Mouse (Mus musculus) embryonic stem cell, embryonic (primary cell): Measurements from ENCODE around the gene Sco1.

Source experiments
- CTCF ChIA-PET, 4 experiments: fragments of 300-600 bp in 2 of 4; fragments of 350-600 bp in 2 of 4; sonication (Branson Sonifier 250); formaldehyde crosslinking; loops; one replicate each; lab custom pipeline; 2022; ENCODE audit warnings: inconsistent platforms in 2 of 4; lab: Charles Lee
- POLR2A ChIA-PET, 4 experiments: fragments of 300-600 bp in 2 of 4; fragments of 350-600 bp in 2 of 4; sonication (Branson Sonifier 250); formaldehyde crosslinking; loops; one replicate each; lab custom pipeline; 2022; ENCODE audit warnings: antibody characterized with exemption in 4 of 4, inconsistent platforms in 1 of 4; lab: Charles Lee

Sco1 gene

GRCm38 (mm10) chr11:67031603-67031915 is 20.9 kb upstream of the Sco1 start:
- ChIA-PET CTCF (interaction anchor here in 3 of 4 experiments (0.5 to 2.0 kb wide), 16 partner anchors 8 to 1719 kb away, joined by 3 to 10 read pairs (median 3); partner anchors contain the start of genes Adprm (in 1 of the 3) and Sco1 (in 1 of the 3)), POLR2A (interaction anchor here in 2 of 4 experiments (0.5 to 1.9 kb wide), 7 partner anchors 8 to 73 kb away, joined by 3 to 13 read pairs (median 3); no protein-coding TSS in a partner anchor)

DNA sequence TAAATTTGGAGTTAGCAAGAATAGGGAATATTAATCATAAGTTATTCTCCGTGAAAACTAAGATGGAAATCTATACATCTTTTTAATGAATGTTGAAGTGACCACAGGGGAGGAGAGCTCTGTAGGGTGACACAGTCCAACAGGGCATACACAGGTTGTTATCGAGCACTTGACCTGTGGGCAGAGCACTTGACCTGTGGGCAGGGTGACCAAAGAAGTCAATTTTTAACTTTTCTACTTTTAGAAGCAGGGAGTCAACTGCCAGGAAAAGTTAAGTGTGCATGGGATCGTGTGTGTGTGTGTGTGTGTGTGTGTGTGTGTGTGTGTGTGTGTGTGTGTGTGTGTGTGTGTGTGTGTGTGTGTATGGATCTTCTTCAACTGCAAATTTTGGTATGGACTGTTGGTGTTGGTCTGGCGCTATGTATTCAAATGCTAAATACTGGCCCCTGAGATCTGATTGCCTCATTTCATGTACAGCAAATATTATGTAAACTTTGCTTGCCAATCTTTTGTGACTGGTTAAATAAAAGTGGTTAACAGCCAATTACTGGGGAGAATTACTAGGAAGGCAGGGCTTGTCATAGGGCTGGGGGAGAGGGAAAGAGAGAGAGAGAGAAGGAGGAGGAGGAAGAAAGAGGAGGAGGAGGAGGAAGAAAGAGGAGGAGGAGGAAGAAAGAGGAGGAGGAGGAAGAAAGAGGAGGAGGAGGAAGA is 17.5 kb upstream of the Sco1 start:
- POLR2A ChIA-PET, result interaction anchor here in 1 of 4 experiments (0.6 to 1.8 kb wide), 4 partner anchors 10 to 17 kb away, joined by 3 to 5 read pairs (median 3); no protein-coding TSS in a partner anchor

GRCm38 (mm10) chr11:67036229-67036628 is 16.2 kb upstream of the Sco1 start:
- ChIA-PET POLR2A (interaction anchor here in 1 of 4 experiments (1.0 to 1.3 kb wide), 2 partner anchors 11 to 13 kb away, joined by 3 read pairs; no protein-coding TSS in a partner anchor), CTCF (no interaction called here)

More for the DNA sequence above, 17.5 kb upstream of the Sco1 start:
- CTCF ChIA-PET, result no interaction called here

GRCm38 (mm10) chr11:67036892-67037291 is 15.6 kb upstream of the Sco1 start:
- POLR2A ChIA-PET, result interaction anchor here in 1 of 4 experiments (10.0 kb wide), 1 partner anchor 12 kb away, joined by 68 read pairs; the partner anchor contains the start of gene Tmem220
- CTCF ChIA-PET, result interaction anchor here in 1 of 4 experiments (3.2 kb wide), 1 partner anchor 16 kb away, joined by 12 read pairs; the partner anchor contains the start of genes Adprm and Sco1

GRCm38 (mm10) chr11:67039799-67040198 is 12.7 kb upstream of the Sco1 start:
- POLR2A ChIA-PET, result interaction anchor here (0.7 to 10.0 kb wide), 14 partner anchors 8 to 134 kb away, joined by 3 to 68 read pairs (median 5); partner anchors contain the start of genes Adprm (in 3 of the 4), Sco1 (in 3 of the 4) and Tmem220 (in 1 of the 4)
- CTCF ChIA-PET, result interaction anchor here (0.5 to 3.2 kb wide), 24 partner anchors 8 to 527 kb away, joined by 3 to 12 read pairs (median 4); partner anchors contain the start of genes Adprm (in 2 of the 4) and Sco1 (in 2 of the 4)

DNA sequence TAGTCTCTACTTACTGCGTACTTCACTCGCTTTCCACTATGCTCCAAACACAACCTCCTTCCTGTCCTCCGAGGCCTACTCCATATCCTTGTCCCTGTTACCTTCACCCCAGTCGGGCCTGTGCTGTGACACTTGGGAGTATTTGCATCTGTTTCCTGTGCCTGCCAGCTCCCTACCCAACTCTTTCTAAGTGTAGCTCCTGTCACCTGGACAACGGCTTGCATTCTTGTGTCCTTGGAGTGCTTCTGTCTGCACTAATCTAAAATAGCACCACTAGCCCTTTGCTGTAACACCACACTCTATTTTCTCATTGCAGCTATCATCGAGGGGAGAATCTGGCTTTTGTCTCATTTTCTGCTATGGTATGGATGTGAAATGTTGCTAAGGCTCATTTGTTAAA is 12.0 kb upstream of the Sco1 start:
- CTCF ChIA-PET, result interaction anchor here in 3 of 4 experiments (0.6 to 2.1 kb wide), 9 partner anchors 8 to 333 kb away, joined by 3 to 10 read pairs (median 6); no protein-coding TSS in a partner anchor
- POLR2A ChIA-PET, result interaction anchor here in 2 of 4 experiments (0.7 to 10.0 kb wide), 8 partner anchors 8 to 134 kb away, joined by 3 to 68 read pairs (median 12); partner anchors contain the start of genes Adprm (in 2 of the 2), Sco1 (in 2 of the 2) and Tmem220 (in 1 of the 2)

- ChIA-PET CTCF (interaction anchor here (0.6 to 2.0 kb wide), 21 partner anchors 9 to 302 kb away, joined by 3 to 8 read pairs (median 3); partner anchors contain the start of genes Adprm (in 3 of the 4) and Sco1 (in 3 of the 4)), POLR2A (interaction anchor here (0.9 to 10.0 kb wide), 24 partner anchors 9 to 131 kb away, joined by 3 to 68 read pairs (median 4); partner anchors contain the start of genes Adprm (in 4 of the 4), Sco1 (in 4 of the 4), Tmem220 (in 2 of the 4) and Pirt (in 1 of the 4))
Observed at GRCm38 (mm10) chr11:67043007-67043406, 9.5 kb upstream of the Sco1 start.

GRCm38 (mm10) chr11:67044959-67045358 is 7.5 kb upstream of the Sco1 start:
- CTCF ChIA-PET, result interaction anchor here in 1 of 4 experiments (1.5 to 1.7 kb wide), 2 partner anchors 8 to 65 kb away, joined by 3 to 6 read pairs; partner anchors contain the start of genes Adprm and Sco1
- POLR2A ChIA-PET, result interaction anchor here in 2 of 4 experiments (1.2 to 10.0 kb wide), 6 partner anchors 9 to 125 kb away, joined by 3 to 68 read pairs (median 14); partner anchors contain the start of genes Tmem220 (in 2 of the 2), Adprm (in 1 of the 2) and Sco1 (in 1 of the 2)

DNA sequence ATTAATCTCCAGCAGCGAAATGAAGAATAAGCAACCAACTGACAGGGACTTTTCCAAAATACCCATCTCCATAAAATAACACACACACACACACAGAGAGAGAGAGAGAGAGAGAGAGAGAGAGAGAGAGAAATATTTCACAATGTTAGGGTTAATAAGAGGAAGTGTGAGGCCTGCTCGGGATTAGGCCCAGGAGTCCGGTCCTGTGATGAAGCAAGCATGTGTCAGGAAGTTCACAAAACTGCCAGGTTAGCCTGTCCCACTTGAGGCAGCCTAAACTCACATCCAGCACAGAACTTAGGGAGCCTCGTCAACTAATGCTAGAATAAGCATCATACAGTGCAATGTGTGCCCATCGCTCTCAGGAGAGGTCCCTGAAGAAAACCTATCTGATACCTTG is 5.3 kb upstream of the Sco1 start:
- POLR2A ChIA-PET, result interaction anchor here in 3 of 4 experiments (0.6 to 1.9 kb wide), 6 partner anchors 7 to 128 kb away, joined by 3 to 9 read pairs (median 4); no protein-coding TSS in a partner anchor
- CTCF ChIA-PET, result interaction anchor here in 3 of 4 experiments (0.8 to 2.0 kb wide), 3 partner anchors 8 to 65 kb away, joined by 3 to 8 read pairs (median 4); no protein-coding TSS in a partner anchor

DNA sequence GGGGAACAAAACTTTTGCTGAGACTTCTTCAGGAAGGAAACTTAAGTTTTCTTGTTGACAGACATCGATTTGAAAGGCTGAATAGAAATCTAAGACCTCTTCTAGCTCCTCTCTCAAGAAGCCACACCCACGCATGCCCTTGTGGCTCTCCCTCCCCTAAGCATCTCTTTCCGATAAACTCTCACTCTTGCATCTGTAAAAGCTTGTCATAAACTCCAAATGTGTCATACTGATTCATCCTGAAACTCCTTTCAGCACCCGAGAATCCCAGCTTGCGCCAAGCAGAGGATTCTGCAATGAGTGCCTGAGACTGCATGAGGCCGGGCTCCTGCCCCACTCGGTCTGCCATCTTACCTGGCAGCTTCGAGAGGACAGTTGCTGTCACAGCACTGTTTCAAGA is 4.0 kb upstream of the Sco1 start:
- CTCF ChIA-PET, result interaction anchor here (0.5 to 2.0 kb wide), 11 partner anchors 9 to 709 kb away, joined by 3 to 8 read pairs (median 4); no protein-coding TSS in a partner anchor

DNA sequence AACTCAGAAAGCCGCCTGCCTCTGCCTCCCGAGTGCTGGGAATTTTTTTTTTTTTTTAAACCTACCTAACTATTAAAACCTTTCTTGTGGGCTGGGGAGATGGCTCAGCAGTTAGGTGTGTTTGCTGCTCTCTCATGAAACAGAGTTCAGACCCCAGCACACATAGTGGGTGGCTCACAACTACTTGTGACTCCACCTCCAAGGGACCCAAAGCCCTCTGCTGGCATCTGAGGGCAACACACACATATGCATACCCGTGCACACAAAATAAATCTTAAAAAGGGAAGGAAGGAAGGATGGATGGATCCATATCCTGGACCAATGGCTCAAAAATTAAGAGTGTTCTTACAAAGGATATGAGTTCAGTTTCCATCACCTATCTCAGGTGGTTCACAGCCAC is 3.2 kb upstream of the Sco1 start:
- POLR2A ChIA-PET, result interaction anchor here (0.6 to 2.2 kb wide), 8 partner anchors 8 to 916 kb away, joined by 3 to 14 read pairs (median 4); partner anchors contain the start of gene Cfap52 (in 1 of the 4)

More for the DNA sequence above, 4.0 kb upstream of the Sco1 start:
- POLR2A ChIA-PET, result interaction anchor here (0.6 to 1.9 kb wide), 14 partner anchors 9 to 459 kb away, joined by 3 to 9 read pairs (median 4); no protein-coding TSS in a partner anchor

GRCm38 (mm10) chr11:67051676-67052320 is 672 bp upstream of the Sco1 start:
- CTCF ChIA-PET, result interaction anchor here in 3 of 4 experiments (1.0 to 2.0 kb wide), 9 partner anchors 9 to 67 kb away, joined by 3 to 12 read pairs (median 5); no protein-coding TSS in a partner anchor
- POLR2A ChIA-PET, result interaction anchor here (0.5 to 4.5 kb wide), 31 partner anchors 9 to 1262 kb away, joined by 3 to 53 read pairs (median 6); partner anchors contain the start of gene Tmem220 (in 1 of the 4)

More for the DNA sequence above, 3.2 kb upstream of the Sco1 start:
- CTCF ChIA-PET, result interaction anchor here in 3 of 4 experiments (0.7 to 2.0 kb wide), 4 partner anchors 9 to 52 kb away, joined by 3 to 8 read pairs (median 6); no protein-coding TSS in a partner anchor

DNA sequence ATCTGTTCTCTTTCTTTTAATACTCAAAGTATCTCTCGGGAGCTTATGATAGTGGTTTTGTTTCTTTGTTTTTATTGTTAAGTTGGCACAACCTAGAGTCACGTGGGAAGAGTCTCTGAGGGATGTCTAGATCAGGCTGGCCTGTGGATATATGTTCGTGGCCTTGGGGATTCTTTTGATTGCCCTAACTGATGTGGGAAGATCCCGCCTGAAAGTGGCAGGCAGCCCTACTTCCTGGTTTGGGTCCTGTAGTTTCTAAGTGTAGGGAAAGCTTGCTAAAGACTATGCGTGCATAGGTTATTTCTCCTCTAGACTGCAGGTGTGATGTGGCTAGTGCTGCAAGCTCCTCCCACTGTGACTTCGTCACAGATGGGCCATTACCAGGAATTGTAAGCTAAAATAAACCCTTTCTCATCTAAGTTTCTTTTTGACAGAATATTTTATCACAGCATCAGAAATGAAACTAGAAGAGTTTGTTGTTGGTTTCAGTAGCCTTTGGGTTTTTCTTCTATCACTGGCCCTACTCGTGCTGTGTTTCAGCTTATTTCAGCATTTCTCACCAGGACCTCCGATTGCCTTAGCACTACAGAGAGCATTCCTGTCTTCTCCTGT is 2.4 kb downstream of the Sco1 start:
- ChIA-PET CTCF (interaction anchor here in 1 of 4 experiments (0.8 kb wide), 1 partner anchor 26 kb away, joined by 3 read pairs; no protein-coding TSS in a partner anchor), POLR2A (interaction anchor here in 1 of 4 experiments (1.4 to 4.5 kb wide), 3 partner anchors 9 to 29 kb away, joined by 3 to 53 read pairs (median 3); no protein-coding TSS in a partner anchor)

- ChIA-PET POLR2A (interaction anchor here in 2 of 4 experiments (1.2 to 1.7 kb wide), 3 partner anchors 9 kb away, joined by 3 to 4 read pairs (median 4); partner anchors contain the start of genes Adprm (in 2 of the 2) and Sco1 (in 2 of the 2)), CTCF (interaction anchor here in 1 of 4 experiments (0.7 kb wide), 1 partner anchor 25 kb away, joined by 3 read pairs; no protein-coding TSS in a partner anchor)
Observed at GRCm38 (mm10) chr11:67061311-67061710, 8.8 kb downstream of the Sco1 start.

DNA sequence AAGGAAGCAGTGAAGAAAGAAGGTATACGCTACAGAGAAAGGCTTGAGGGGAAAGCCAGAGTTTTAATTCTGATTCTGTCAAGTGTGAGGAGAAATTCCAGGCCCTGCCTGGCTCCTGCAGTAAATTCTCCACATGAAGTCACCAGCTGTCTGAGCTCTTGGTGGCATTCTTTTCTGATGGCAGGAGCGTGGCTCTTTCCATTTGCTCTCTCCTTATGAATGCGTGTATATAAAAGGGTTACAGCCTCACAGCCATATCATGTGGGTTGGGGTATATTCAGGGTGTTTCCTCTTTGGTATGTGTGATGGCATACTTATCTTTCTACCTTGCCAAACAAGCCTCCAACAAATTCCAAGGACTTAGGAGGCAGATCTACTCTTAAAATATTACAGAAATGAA is 10.3 kb downstream of the Sco1 start:
- CTCF ChIA-PET, result interaction anchor here in 1 of 4 experiments (0.8 kb wide), 1 partner anchor 310 kb away, joined by 3 read pairs; no protein-coding TSS in a partner anchor
- POLR2A ChIA-PET, result interaction anchor here in 3 of 4 experiments (0.7 to 1.2 kb wide), 5 partner anchors 9 to 18 kb away, joined by 3 to 4 read pairs (median 3); partner anchors contain the start of genes Adprm (in 1 of the 3) and Sco1 (in 1 of the 3)

DNA sequence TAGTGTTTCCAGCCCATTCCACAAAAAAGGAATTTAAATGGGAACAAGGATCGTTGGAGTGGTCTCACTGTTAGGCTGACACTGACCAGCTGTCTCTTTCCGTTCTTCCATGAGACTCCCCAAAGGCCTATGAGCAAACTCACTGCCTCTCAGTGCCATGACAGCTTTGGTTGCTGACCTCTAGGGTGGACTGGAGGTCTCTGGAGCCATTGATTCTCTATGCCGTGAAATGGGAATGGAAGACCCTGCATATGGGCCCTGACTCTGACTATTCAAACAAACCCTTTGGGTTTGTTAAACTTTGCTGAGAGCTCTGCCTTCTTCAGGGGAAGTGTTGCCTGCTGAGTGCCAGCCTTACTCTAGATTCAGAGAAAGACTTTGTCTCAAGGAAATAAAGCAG is 15.3 kb downstream of the Sco1 start:
- ChIA-PET POLR2A (interaction anchor here in 1 of 4 experiments (0.7 to 1.4 kb wide), 2 partner anchors 25 to 28 kb away, joined by 3 read pairs; no protein-coding TSS in a partner anchor), CTCF (interaction anchor here in 1 of 4 experiments (0.9 kb wide), 1 partner anchor 13 kb away, joined by 3 read pairs; no protein-coding TSS in a partner anchor)
